Mouse (Mus musculus) hindbrain, embryonic 15.5 days (tissue): ENCODE measurements around the gene Spink2. TPM values are rescaled to one million over a fixed set of nuclear protein-coding genes. Genes with fewer than 3 reads are reported as not detected.

ENCODE experiments used
- ATAC-seq: fragments of 200-750 bp; cut with Nextera tagmentation; 2 replicates; pipeline ENCODE4 v1.8.0; 2017; ENCODE audit warnings: low read depth, moderate number of reproducible peaks, moderate TSS enrichment; ENCODE audit not compliant: low FRiP score
- H3K27ac ChIP-seq: fragments of 300-500 bp; sonication (generic); replicated peaks from 2 replicates; pipeline ENCODE4 v1.5.1; 2015; ENCODE audit warnings: mild to moderate bottlenecking, inconsistent platforms
- H3K27me3 ChIP-seq: fragments of 300-500 bp; sonication (generic); 2 replicates; pipeline ENCODE4 v1.6.1; 2015; ENCODE audit warnings: control low read depth, inconsistent platforms
- H3K36me3 ChIP-seq: fragments of 300-500 bp; sonication (generic); 2 replicates; pipeline ENCODE4 v1.6.1; 2015; ENCODE audit warnings: control low read depth, inconsistent platforms
- H3K4me1 ChIP-seq: fragments of 300-500 bp; sonication (generic); replicated peaks from 2 replicates; pipeline ENCODE4 v1.6.1; 2015; ENCODE audit warnings: control low read depth, inconsistent platforms
- H3K4me2 ChIP-seq: fragments of 300-500 bp; sonication (generic); 2 replicates; pipeline ENCODE4 v1.6.1; 2015; ENCODE audit warnings: moderate library complexity, mild to moderate bottlenecking, inconsistent platforms
- H3K4me3 ChIP-seq: fragments of 300-500 bp; sonication (generic); 2 replicates; pipeline ENCODE4 v1.5.1; 2015; ENCODE audit warnings: mild to moderate bottlenecking, inconsistent platforms
- H3K9ac ChIP-seq: fragments of 300-500 bp; sonication (generic); 2 replicates; pipeline ENCODE4 v1.6.1; 2015; ENCODE audit warnings: inconsistent platforms
- H3K9me3 ChIP-seq: fragments of 300-500 bp; sonication (generic); 2 replicates; pipeline ENCODE4 v1.6.1; 2016; ENCODE audit warnings: control low read depth, inconsistent platforms
- WGBS: fragments of 180-500 bp; shearing (Covaris S2); methylation state at CpG from one replicate; pipeline ENCODE4 v1.1.7; 2015; 5-methylcytosine and 5-hydroxymethylcytosine counted together
- polyA plus RNA-seq: library from polyadenylated mRNA; unstranded; fragments of >200 nt; fragmentation: Nextera tagmentation; extraction: Ambion mirVana; gene quantifications from 2 replicates; pipeline ENCODE4 v1.2.1, GENCODE M21; 2015

The Spink2 gene
- polyA plus RNA-seq = 0.90 and 1.3 TPM in 2 replicates

GRCm38 (mm10) chr5:77211236-77211635, at the start of gene Spink2:
Spink2 (minus strand) TSS chr5:77211471.
- H3K4me1 ChIP-seq = peaks cover 5% of the 10 kb centered on the region; the same call in 1 of the 2 replicates
- H3K9me3 ChIP-seq = no peaks in the 10 kb centered on the region
- peak within 1 kb of the TSS; percentile 19 for H3K4me3 ChIP-seq
- H3K27ac ChIP-seq = no peak within 1 kb of the TSS
- H3K36me3 ChIP-seq = no peaks in the 10 kb centered on the region
- ATAC-seq = no peak
- H3K4me2 ChIP-seq = peak within 1 kb of the TSS; percentile 54
- WGBS = 5% methylated on average over 17 of the region's 18 CpGs
- H3K27me3 ChIP-seq = no peaks in the 10 kb centered on the region
- H3K9ac ChIP-seq = no peak within 1 kb of the TSS

- Histone ChIP-seq H3K27me3 (no peaks in the 10 kb centered on the region), H3K4me1 (0 out of 2 replicates have a peak, but pooled peaks cover 2% of the 10 kb centered on the region), H3K4me2 (no peak overlapping the region), H3K27ac (no peak overlapping the region), H3K9ac (no peak overlapping the region), H3K36me3 (no peaks in the 10 kb centered on the region), H3K9me3 (no peaks in the 10 kb centered on the region), H3K4me3 (no peak overlapping the region)
- no peak for ATAC-seq
- WGBS = 67% methylated on average over 6 of the region's 6 CpGs
These were observed 48.9 kb upstream of the Spink2 start for GRCm38 (mm10) chr5:77260141-77260540.

GRCm38 (mm10) chr5:77259315-77259714, 48.0 kb upstream of the Spink2 start:
- Histone ChIP-seq H3K4me1 (no peaks in the 10 kb centered on the region), H3K4me3 (no peak overlapping the region), H3K9me3 (no peaks in the 10 kb centered on the region), H3K27ac (no peak overlapping the region), H3K4me2 (no peak overlapping the region), H3K36me3 (no peaks in the 10 kb centered on the region), H3K9ac (no peak overlapping the region), H3K27me3 (no peaks in the 10 kb centered on the region)
- ATAC-seq = no peak

DNA sequence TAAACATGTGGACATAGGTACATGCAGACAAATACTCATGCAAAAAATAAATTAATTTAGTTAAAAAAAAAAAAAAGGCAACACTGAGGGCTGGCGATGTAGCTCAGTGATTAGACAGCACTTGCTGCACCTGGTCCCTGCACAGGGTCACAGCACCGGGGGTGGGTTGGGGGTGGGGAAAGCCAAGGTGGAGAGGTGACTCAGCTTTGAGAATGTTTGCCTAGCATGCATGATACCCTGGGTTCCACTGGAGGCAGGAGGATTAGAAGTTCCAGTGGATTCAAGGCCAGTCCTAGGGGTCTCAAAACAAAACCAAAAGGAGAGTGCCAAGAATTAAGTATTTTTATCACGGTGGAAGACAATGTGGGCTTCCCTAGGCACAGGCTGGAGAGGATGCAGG, 46.3 kb upstream of the Spink2 start:
- Histone ChIP-seq H3K36me3 (no peaks in the 10 kb centered on the region), H3K4me1 (no peaks in the 10 kb centered on the region), H3K4me3 (no peak overlapping the region), H3K4me2 (no peak overlapping the region), H3K9me3 (no peaks in the 10 kb centered on the region), H3K27ac (no peak overlapping the region), H3K9ac (no peak overlapping the region), H3K27me3 (no peaks in the 10 kb centered on the region)
- 81% methylated on average over 3 of the region's 3 CpGs for WGBS
- no peak for ATAC-seq

DNA sequence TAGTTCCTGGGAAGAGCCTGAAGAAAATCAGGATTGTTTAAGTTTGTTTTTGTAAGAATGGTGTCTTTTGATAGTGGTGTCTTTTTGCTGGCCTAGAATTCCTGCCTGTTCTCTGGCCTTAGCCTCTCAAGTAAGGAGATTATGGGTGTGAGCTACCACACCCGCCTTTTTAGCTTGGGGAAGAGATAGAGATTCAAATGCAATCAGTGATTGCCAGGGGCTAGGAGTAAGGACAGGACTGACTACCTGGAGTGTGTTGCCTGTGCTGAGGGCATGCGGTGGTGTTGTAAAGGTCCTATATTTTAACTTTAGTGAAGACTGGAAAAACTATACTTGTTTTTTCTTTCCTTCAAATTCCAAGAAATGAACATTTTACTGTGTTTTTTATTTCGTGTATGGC, 43.1 kb upstream of the Spink2 start:
- H3K9me3 ChIP-seq = no peaks in the 10 kb centered on the region
- no peaks in the 10 kb centered on the region for H3K36me3 ChIP-seq
- 73% methylated on average over 3 of the region's 3 CpGs for WGBS
- H3K4me1 ChIP-seq = no peaks in the 10 kb centered on the region
- H3K4me2 ChIP-seq = no peak overlapping the region
- no peak overlapping the region for H3K9ac ChIP-seq
- no peak overlapping the region for H3K4me3 ChIP-seq
- ATAC-seq = no peak
- H3K27me3 ChIP-seq = no peaks in the 10 kb centered on the region
- H3K27ac ChIP-seq = no peak overlapping the region

DNA sequence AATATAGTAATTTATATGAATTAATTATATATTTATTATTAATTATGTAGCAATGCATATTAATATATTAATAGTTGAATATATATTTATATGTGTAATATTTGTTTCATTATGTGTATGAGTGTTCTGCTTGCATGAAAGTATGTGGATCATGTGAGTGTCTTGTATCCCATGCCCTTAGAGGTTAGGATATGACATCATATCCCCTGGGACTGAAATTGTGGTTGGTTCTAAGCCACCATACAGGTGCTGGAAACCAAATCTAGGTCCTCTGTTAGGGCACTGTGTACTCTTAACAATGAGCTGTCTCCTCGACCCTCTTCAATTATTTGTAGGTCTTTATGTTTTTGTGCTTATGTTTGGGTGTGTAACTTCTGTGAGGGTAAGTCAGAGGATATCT, 41.9 kb upstream of the Spink2 start:
- Histone ChIP-seq H3K9ac (no peak overlapping the region), H3K4me1 (no peaks in the 10 kb centered on the region), H3K4me3 (no peak overlapping the region), H3K27me3 (no peaks in the 10 kb centered on the region), H3K36me3 (no peaks in the 10 kb centered on the region), H3K4me2 (no peak overlapping the region), H3K9me3 (no peaks in the 10 kb centered on the region), H3K27ac (no peak overlapping the region)
- WGBS = 86% methylated on average over 1 of the region's 1 CpGs
- no peak for ATAC-seq

- no peaks in the 10 kb centered on the region for H3K9me3 ChIP-seq
- ATAC-seq = no peak
- no peak overlapping the region for H3K4me3 ChIP-seq
- 56% methylated on average over 8 of the region's 8 CpGs for WGBS
- H3K9ac ChIP-seq = no peak overlapping the region
- no peaks in the 10 kb centered on the region for H3K27me3 ChIP-seq
- H3K4me2 ChIP-seq = no peak overlapping the region
- H3K36me3 ChIP-seq = no peaks in the 10 kb centered on the region
- no peaks in the 10 kb centered on the region for H3K4me1 ChIP-seq
- H3K27ac ChIP-seq = no peak overlapping the region
These were observed 41.0 kb upstream of the Spink2 start for GRCm38 (mm10) chr5:77252115-77252827.

DNA sequence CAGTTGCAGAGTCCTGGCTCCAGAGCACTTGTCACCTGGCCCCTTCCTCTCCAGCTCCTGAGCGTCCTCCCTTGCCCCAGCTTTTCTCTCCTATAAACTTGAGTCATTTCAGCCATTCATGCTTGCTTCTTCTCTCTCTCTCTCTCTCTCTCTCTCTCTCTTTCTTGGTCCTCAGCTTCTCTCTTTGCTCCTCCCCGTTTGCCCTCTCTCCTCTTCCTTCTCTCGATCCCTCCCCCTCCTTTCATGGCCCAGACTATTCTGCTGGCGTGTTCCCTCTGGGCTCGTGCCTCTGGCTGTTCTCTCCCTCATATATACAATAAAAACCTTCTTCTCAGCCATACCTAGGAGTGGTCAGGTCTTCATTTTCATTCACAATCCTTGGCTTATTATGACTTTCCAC, 40.4 kb upstream of the Spink2 start:
- Histone ChIP-seq H3K27ac (no peak overlapping the region), H3K9me3 (no peaks in the 10 kb centered on the region), H3K9ac (no peak overlapping the region), H3K36me3 (no peaks in the 10 kb centered on the region), H3K4me2 (no peak overlapping the region), H3K4me3 (no peak overlapping the region), H3K4me1 (no peaks in the 10 kb centered on the region), H3K27me3 (no peaks in the 10 kb centered on the region)
- WGBS = 45% methylated on average over 5 of the region's 5 CpGs
- ATAC-seq = no peak

- Histone ChIP-seq H3K4me1 (peaks cover 13% of the 10 kb centered on the region), H3K9ac (no peak overlapping the region), H3K4me2 (no peak overlapping the region), H3K9me3 (no peaks in the 10 kb centered on the region), H3K27ac (no peak overlapping the region), H3K36me3 (no peaks in the 10 kb centered on the region), H3K4me3 (no peak overlapping the region), H3K27me3 (no peaks in the 10 kb centered on the region)
- WGBS = 71% methylated on average over 9 of the region's 9 CpGs
- ATAC-seq = no peak
These were observed 38.8 kb upstream of the Spink2 start for GRCm38 (mm10) chr5:77250083-77250482.

DNA sequence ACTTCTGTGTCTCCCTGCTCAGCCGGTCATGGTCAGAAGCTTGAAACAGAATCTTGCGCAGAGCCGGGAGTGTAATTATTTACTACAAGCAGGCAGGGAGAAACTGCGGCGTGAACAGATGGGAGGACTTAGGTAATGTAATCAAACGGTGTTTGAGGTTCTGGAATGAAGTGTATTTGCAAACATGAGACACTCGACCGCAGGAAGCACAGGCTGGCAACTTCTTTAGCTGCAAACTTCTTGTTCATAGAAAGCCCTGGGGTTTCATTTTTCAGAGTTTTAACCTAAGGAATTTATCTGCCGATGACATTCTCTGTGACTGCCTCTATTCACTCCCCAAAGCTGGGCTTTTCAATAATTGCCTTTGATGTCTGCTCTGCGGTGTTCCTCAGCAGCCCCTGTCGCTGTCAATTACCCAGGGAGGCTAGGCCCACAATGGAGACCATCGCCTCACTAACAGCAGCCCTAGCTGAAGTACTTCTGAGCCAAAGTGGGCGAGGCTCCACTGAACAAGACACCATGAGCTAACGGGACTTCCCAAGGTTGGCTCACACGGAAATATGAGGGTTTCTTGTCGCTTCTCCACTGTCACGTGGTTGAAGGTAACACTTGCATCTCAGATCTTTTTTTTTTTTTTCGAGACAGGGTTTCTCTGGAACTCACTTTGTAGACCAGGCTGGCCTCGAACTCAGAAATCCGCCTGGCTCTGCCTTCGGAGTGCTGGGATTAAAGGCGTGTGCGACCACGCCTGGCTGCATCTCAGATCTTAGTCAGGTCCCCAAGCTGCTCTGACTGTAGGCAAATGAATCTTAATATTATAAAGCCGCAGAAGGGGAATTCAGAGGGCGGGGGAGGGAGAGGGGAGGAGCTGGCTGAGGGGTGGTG, 34.8 kb upstream of the Spink2 start:
- Histone ChIP-seq H3K36me3 (no peaks in the 10 kb centered on the region), H3K27me3 (no peaks in the 10 kb centered on the region), H3K4me3 (peak overlapping the region; percentile 21), H3K27ac (no peak overlapping the region), H3K4me1 (peaks cover 19% of the 10 kb centered on the region), H3K9ac (no peak overlapping the region), H3K9me3 (no peaks in the 10 kb centered on the region), H3K4me2 (peak overlapping the region; percentile 52)
- peak; percentile 43 for ATAC-seq
- WGBS = 28% methylated on average over 26 of the region's 26 CpGs

GRCm38 (mm10) chr5:77245463-77245786, 34.2 kb upstream of the Spink2 start:
- 40% methylated on average over 7 of the region's 7 CpGs for WGBS
- Histone ChIP-seq H3K27ac (no peak overlapping the region), H3K9me3 (no peaks in the 10 kb centered on the region), H3K4me2 (peak overlapping the region; percentile 52), H3K36me3 (no peaks in the 10 kb centered on the region), H3K4me1 (peaks cover 19% of the 10 kb centered on the region), H3K9ac (no peak overlapping the region), H3K4me3 (peak overlapping the region; percentile 21), H3K27me3 (no peaks in the 10 kb centered on the region)
- peak; percentile 28; the same call in 1 of the 2 replicates for ATAC-seq

GRCm38 (mm10) chr5:77244331-77244987, 33.2 kb upstream of the Spink2 start:
- Histone ChIP-seq H3K4me3 (no peak overlapping the region), H3K4me2 (no peak overlapping the region), H3K27ac (no peak overlapping the region), H3K9ac (no peak overlapping the region), H3K9me3 (no peaks in the 10 kb centered on the region), H3K27me3 (no peaks in the 10 kb centered on the region), H3K4me1 (peaks cover 19% of the 10 kb centered on the region), H3K36me3 (no peaks in the 10 kb centered on the region)
- WGBS = 24% methylated on average over 8 of the region's 8 CpGs
- ATAC-seq = peak; percentile 47; the same call in 1 of the 2 replicates
